In the genomic region with DNA sequence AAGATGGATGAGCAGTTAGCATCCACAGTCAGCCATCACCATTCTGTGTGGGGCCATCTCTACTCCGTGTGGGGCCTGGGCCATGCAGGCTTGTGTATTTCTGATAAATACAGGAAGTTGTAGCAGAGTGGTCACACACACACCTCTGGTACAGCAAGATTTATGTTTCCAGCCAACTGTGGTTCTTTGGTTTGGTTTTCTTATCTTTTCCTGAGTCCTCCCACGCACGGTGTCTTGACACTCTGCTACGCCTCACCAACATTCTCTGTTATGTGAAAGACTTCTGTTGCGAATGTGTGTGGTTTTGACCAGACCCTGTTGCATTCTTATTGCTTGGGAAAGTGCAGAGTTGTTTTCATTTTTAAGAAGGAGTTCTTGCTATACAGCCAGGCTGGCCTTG, we compare ENCODE assay signal across 15 mouse cellular contexts. TPM values are rescaled to one million over a fixed set of nuclear protein-coding genes. Genes with fewer than 3 reads are reported as not detected.
DNase-seq lines count a peak whose midpoint lies in the region; ATAC-seq and TF ChIP-seq lines count a peak whose summit lies in the region.
"Had no signal": no experiment of that assay in that cellular context is flagged by ENCODE, and none has a peak within 500 bp of the region (broad histone marks: within the 10 kb centered on the region; RNA-seq: fewer than 3 reads in every experiment).

No protein-coding gene starts in this region.

- ATAC-seq in liver, embryonic 14.5 days (ENCODE audit: insufficient read depth): peak; percentile 43; the same call in 1 of the 2 replicates
- peak; percentile 33; the same call in 1 of the 2 replicates for ATAC-seq in neutrophil, adult 5-6 weeks (ENCODE audit: extremely low read depth, insufficient number of reproducible peaks, low FRiP score, poor library complexity, severe bottlenecking)
- ATAC-seq: forebrain, embryonic 14.5 days; intestine, embryonic 16.5 days; midbrain, embryonic 16.5 days had no signal

- H3K9ac ChIP-seq in liver, embryonic 14.5 days (replicated peaks): no peak overlapping the region

- DNase-seq in lung, postnatal 36 days: peak; percentile 67
- DNase-seq in lung, postnatal 10 days: no peak
- DNase-seq in MEL-GATA-1-ER (ENCODE audit: extremely low read depth, low read depth): peak; percentile 74
- no peak for DNase-seq in liver, embryonic 14.5 days (ENCODE audit: low read depth in 3 of 3, low spot score in 3 of 3)
- no peak for DNase-seq in cerebellum, adult 2 months
- no peak for DNase-seq in gastrocnemius, adult 2 months
- no peak for DNase-seq in kidney, adult 8-10 months
- DNase-seq: cerebellum, postnatal 25 days; gastrocnemius, postnatal 25 days; right cerebral cortex, postnatal 4 days had no signal

- WGBS in liver, embryonic 14.5 days (ENCODE audit: insufficient replicate concordance): 11% methylated on average over 5 of the region's 5 CpGs
- WGBS in cerebellum, adult 2 months: 95% methylated on average over 5 of the region's 5 CpGs

- H3K4me1 ChIP-seq in liver, embryonic 14.5 days (replicated peaks; ENCODE audit: control insufficient read depth in 2 of 2, insufficient read depth in 2 of 2, low read length in 1 of 2): peaks cover 0 to 12% of the 10 kb centered on the region in 2 experiments; a peak in 2 of 4 replicates
- no peaks in the 10 kb centered on the region for H3K4me1 ChIP-seq in cerebellum, adult 2 months (ENCODE audit: control insufficient read depth, insufficient read depth, low read length)

- no peaks in the 10 kb centered on the region for H3K36me3 ChIP-seq in liver, embryonic 14.5 days (replicated peaks; ENCODE audit: control insufficient read depth, insufficient read depth, low read depth)

- no peaks in the 10 kb centered on the region for H3K9me3 ChIP-seq in liver, embryonic 14.5 days (ENCODE audit: control insufficient read depth, low read length)

- no peak overlapping the region for H3K4me2 ChIP-seq in liver, embryonic 14.5 days (ENCODE audit: low read depth)

- H3K27ac ChIP-seq in liver, embryonic 14.5 days: no peak overlapping the region
- H3K27ac ChIP-seq in cerebellum, adult 2 months (ENCODE audit: insufficient read depth, low read length): no peak overlapping the region
- no peak overlapping the region for H3K27ac ChIP-seq in gastrocnemius, adult 2 months

- no peaks in the 10 kb centered on the region for H3K27me3 ChIP-seq in liver, embryonic 14.5 days (ENCODE audit: control insufficient read depth, insufficient read depth, low read length)
- H3K27me3 ChIP-seq in cerebellum, adult 2 months (ENCODE audit: control insufficient read depth, insufficient read depth, low read length): no peaks in the 10 kb centered on the region
- H3K27me3 ChIP-seq: CH12.LX had no signal

- TF ChIP-seq EP300 in liver, embryonic 14.5 days (IDR thresholded peaks at IDR 0.05; ENCODE audit: low read depth): no peak

- TF ChIP-seq CTCF in liver, embryonic 14.5 days (IDR thresholded peaks at IDR 0.05; ENCODE audit: low read depth): no peak
- no peak for TF ChIP-seq CTCF in cerebellum, adult 2 months (IDR thresholded peaks at IDR 0.05; ENCODE audit: borderline replicate concordance, insufficient read depth, low read depth, low read length)
- TF ChIP-seq CTCF in gastrocnemius, adult 2 months (IDR thresholded peaks at IDR 0.05): no peak

- no peak for TF ChIP-seq POLR2A in cerebellum, adult 2 months (IDR thresholded peaks at IDR 0.05; ENCODE audit: borderline replicate concordance, insufficient read depth, low read length)

- H3K4me3 ChIP-seq in liver, embryonic 14.5 days (ENCODE audit: insufficient read depth in 1 of 2, low read depth in 2 of 2, low read length in 2 of 2): no peak overlapping the region
- no peak overlapping the region for H3K4me3 ChIP-seq in cerebellum, adult 2 months (replicated peaks; ENCODE audit: insufficient read depth, low read depth, low read length)
- H3K4me3 ChIP-seq in gastrocnemius, adult 2 months: no peak overlapping the region

- intact Hi-C loops in gastrocnemius, adult 2 months (cut with DNase I): no loop called here

RNA-seq across cellular contexts. Expression of a gene that starts 5.1 kb away (rescaled TPM):
- polyA plus RNA-seq in liver, embryonic 14.5 days (2012; rRNA removed): 19.1 and 19.4 TPM in 2 replicates
- polyA plus RNA-seq in liver, embryonic 14.5 days (2014; fragmentation: Nextera tagmentation; extraction: Ambion mirVana): 8.0 and 8.5 TPM in 2 replicates
- 187 and 202 TPM in 2 replicates for total RNA-seq in neutrophil, adult 5-6 weeks (2017)
- polyA plus RNA-seq in cerebellum, adult 2 months (2012; rRNA removed): 148 and 153 TPM in 2 replicates
- total RNA-seq in gastrocnemius, adult 2 months (2021): 10 to 100 TPM; 47.2 to 61.7 TPM

RNA-seq across cellular contexts. Expression of a gene that starts 34.0 kb away (rescaled TPM):
- polyA plus RNA-seq in liver, embryonic 14.5 days (2012; rRNA removed): 0.97 and 1.0 TPM in 2 replicates
- 0.45 and 0.52 TPM in 2 replicates for polyA plus RNA-seq in liver, embryonic 14.5 days (2014; fragmentation: Nextera tagmentation; extraction: Ambion mirVana)
- 2.0 TPM in 1 of 2 replicates, not detected in the other for total RNA-seq in neutrophil, adult 5-6 weeks (2017)
- polyA plus RNA-seq in cerebellum, adult 2 months (2012; rRNA removed): 1,376 and 1,380 TPM in 2 replicates
- 100 to 1,000 TPM; 748 to 815 TPM for total RNA-seq in gastrocnemius, adult 2 months (2021)

RNA-seq across cellular contexts. Expression of a gene that starts 45.7 kb away (rescaled TPM):
- polyA plus RNA-seq in liver, embryonic 14.5 days (2012; rRNA removed): 44.7 and 48.0 TPM in 2 replicates
- 43.3 and 44.8 TPM in 2 replicates for polyA plus RNA-seq in liver, embryonic 14.5 days (2014; fragmentation: Nextera tagmentation; extraction: Ambion mirVana)
- 1.2 TPM in 1 of 2 replicates, not detected in the other for total RNA-seq in neutrophil, adult 5-6 weeks (2017)
- 9.4 and 10.8 TPM in 2 replicates for polyA plus RNA-seq in cerebellum, adult 2 months (2012; rRNA removed)
- 10 to 100 TPM; 14.0 to 15.9 TPM for total RNA-seq in gastrocnemius, adult 2 months (2021)
- polyA plus RNA-seq: forebrain, embryonic 14.5 days had no signal

Comparison
In these comparisons a context has a peak if more than half of its experiments do, and no peak if none do; other contexts are left out.
1. DNase-seq: peak in lung, postnatal 36 days (single experiment) and MEL-GATA-1-ER (single experiment); none in lung, postnatal 10 days (single experiment), liver, embryonic 14.5 days (0 of 3), cerebellum, adult 2 months (0 of 2), gastrocnemius, adult 2 months (single experiment) and kidney, adult 8-10 months (0 of 2).
2. RNA of a gene that starts 34.0 kb away (total RNA-seq): 748 to 815 TPM in gastrocnemius, adult 2 months; 2.0 TPM in neutrophil, adult 5-6 weeks; every median in the first group is over 100 times any median in the second.